Mouse (Mus musculus) E14TG2a.4 (cell line): ENCODE measurements around the gene Slc22a23.

Source experiments
- H3K27me3 ChIP-seq: 2 replicates; pipeline ENCODE4 v1.6.1; 2014; ENCODE audit warnings: low read length, control low read depth; ENCODE audit not compliant: insufficient read depth
- H3K36me3 ChIP-seq: 2 replicates; pipeline ENCODE4 v1.6.1; 2014; ENCODE audit warnings: low read length, control low read depth; ENCODE audit not compliant: insufficient read depth
- H3K4me1 ChIP-seq: replicated peaks from 2 replicates; pipeline ENCODE4 v1.6.1; 2014; ENCODE audit warnings: low read depth, low read length, control low read depth
- H3K4me3 ChIP-seq: replicated peaks from 2 replicates; pipeline ENCODE4 v1.5.1; 2014; ENCODE audit warnings: mild to moderate bottlenecking, low read length
- H3K9me3 ChIP-seq: 2 replicates; pipeline ENCODE4 v1.6.1; 2014; ENCODE audit warnings: low read length, control low read depth
- CTCF ChIP-seq: conservative IDR thresholded peaks from 2 replicates; pipeline ENCODE4 v1.5.1; 2014; ENCODE audit warnings: low read length
- NANOG ChIP-seq: IDR thresholded peaks from 2 replicates; pipeline ENCODE4 v1.6.1; 2014; ENCODE audit warnings: borderline replicate concordance, low read length, mixed read lengths
- POU5F1 ChIP-seq: IDR thresholded peaks from 2 replicates; pipeline ENCODE4 v1.6.1; 2014; ENCODE audit warnings: low read length, borderline replicate concordance

Slc22a23 gene

DNA sequence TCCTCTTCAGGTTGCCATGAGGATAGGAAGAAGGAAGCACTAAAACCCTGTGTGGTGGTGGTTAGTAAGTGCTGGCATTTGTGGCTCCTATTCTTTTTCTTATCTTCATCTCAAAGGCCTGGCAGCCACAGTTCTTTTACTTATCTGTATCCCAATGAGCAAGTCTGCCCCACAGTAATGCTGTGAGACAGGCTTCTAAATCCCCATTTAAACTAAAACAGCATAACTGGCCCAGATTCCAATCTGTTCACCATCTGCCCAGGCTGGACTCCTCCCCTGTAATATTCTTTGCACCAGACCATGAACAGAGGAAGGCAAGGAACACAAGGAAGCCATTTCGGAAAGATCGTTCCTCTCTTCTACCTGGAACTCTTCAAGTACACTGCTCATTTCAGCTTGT, 70.6 kb downstream of the Slc22a23 start:
- TF ChIP-seq CTCF = no peak
- TF ChIP-seq NANOG = no peak
- no peak for TF ChIP-seq POU5F1
- no peak overlapping the region for H3K4me3 ChIP-seq
- H3K36me3 ChIP-seq = no peaks in the 10 kb centered on the region
- no peaks in the 10 kb centered on the region for H3K27me3 ChIP-seq
- no peaks in the 10 kb centered on the region for H3K4me1 ChIP-seq
- no peaks in the 10 kb centered on the region for H3K9me3 ChIP-seq

DNA sequence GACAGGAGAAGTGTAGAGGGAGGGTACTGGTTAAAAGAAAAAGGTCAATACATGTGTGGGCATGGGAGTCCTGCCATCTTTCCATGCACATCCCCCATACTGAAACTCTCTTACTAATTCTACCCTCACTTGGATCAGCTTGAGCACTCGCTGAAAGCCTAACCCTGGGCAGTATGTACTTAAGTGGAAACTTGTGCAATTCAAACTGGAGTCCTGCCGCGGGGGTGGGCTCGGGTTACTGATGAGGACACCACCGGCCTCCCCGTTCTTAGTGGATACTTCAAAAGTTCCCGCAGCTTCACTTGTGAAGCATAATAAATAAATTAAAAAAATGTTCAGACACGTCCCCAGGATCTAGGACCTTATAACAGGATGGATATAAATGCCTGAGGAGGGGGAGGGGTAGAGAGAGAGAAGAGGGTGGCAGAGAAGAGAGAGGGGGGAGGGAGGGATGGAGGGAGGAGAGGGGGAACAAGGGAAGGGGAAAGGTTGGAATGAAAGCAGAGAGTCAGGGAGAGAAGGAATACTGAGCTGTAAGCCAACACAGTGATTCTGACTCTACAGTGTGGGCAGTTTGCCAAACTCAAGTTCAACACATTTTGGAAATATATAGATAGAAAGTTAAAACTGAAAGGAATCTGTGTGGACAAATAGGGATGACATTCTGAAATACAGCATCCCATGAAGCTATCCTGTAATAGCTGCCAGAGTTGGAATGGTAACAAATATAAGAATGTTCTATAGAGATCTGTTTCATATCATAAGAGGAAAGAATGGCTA, 72.5 kb downstream of the Slc22a23 start:
- H3K9me3 ChIP-seq = no peaks in the 10 kb centered on the region
- TF ChIP-seq POU5F1 (no peak), NANOG (no peak), CTCF (no peak)
- H3K36me3 ChIP-seq = no peaks in the 10 kb centered on the region
- H3K4me3 ChIP-seq = no peak overlapping the region
- no peaks in the 10 kb centered on the region for H3K4me1 ChIP-seq
- H3K27me3 ChIP-seq = no peaks in the 10 kb centered on the region

DNA sequence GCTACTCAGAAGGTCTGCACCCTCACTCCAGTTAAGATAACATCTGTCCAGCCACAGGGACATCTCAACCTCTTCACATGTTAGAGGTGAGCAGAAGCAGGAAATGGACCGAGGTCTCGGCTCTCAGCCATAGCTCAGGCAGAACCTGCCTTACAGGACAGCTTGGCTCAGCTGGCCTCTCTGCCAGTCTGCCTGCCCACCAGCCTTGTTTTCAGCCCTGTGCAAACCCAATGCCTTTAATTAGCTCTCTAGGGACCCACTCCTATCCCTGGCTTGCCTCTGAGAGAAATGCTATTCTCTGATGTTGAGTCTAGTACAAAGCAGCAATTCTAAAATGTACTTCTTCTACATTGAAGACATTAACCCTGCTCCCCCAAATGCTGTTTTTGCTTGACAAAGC, 73.3 kb downstream of the Slc22a23 start:
- TF ChIP-seq NANOG = no peak
- TF ChIP-seq POU5F1 = no peak
- no peak for TF ChIP-seq CTCF

DNA sequence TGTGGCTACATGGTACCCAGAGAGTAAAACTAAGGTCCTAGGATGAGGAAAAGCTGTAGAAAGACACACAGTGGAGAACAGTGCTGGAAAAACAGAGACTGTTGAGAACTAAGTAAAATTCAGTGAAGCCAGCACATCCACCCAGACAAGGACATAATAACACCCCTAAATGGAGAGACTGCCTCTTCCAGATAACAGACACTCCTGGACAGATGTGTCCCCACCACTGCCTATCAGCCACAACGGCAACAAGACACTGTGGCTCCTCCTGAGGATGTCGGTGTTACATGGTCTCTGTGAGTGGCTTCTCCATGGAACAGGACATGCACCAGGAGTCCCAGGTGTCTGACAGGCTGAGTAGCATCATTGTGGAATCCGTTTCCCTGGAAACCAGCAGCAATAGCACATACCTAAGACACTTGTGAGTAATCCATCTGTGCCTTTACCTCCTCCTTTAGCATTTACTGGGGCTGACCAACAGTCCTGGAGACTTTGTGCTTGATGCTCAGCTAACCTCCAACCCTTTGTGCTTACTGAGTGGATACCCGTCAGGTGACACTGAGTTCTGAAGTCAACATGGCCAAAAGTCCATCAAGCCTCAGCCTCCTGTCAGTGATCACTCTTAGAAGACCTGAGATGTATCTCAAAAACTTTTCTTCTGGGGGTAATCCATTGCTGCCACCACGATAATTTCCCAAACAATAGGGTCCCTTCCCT, 73.9 kb downstream of the Slc22a23 start:
- TF ChIP-seq POU5F1 (no peak), CTCF (no peak), NANOG (no peak)
- H3K36me3 ChIP-seq = no peaks in the 10 kb centered on the region
- H3K4me3 ChIP-seq = no peak overlapping the region
- no peaks in the 10 kb centered on the region for H3K4me1 ChIP-seq
- H3K27me3 ChIP-seq = no peaks in the 10 kb centered on the region
- H3K9me3 ChIP-seq = no peaks in the 10 kb centered on the region

More for the DNA sequence above, 73.3 kb downstream of the Slc22a23 start:
- Histone ChIP-seq H3K9me3 (no peaks in the 10 kb centered on the region), H3K4me3 (no peak overlapping the region), H3K27me3 (no peaks in the 10 kb centered on the region), H3K4me1 (no peaks in the 10 kb centered on the region), H3K36me3 (no peaks in the 10 kb centered on the region)

DNA sequence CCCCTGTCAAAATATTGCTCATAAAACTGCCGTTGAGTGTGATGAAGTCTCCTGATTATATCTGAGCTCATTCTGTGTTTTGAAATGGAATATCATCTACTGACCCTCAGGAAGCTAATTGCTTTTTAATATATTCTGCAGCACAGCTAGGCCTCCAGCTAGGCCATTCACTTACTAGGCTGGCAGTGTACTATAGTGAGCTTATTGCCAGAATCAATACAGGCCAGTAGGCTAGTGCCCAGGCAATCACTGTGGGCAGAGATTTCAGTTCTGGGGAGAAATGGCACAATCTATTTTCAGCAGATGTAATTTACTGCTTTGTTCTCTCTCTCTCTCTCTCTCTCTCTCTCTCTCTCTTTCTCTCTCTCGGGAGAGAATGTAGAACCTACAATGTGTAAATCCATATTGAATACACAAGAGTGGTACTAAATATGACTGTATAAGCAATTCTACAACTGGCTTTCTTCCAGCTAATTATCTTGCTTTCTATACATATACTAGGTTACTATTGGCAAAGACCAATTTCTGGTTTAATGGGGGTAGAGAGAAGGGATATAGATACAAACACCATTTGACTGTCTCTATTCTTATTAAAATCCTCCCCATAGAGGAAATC, 75.5 kb downstream of the Slc22a23 start:
- H3K27me3 ChIP-seq = no peaks in the 10 kb centered on the region
- H3K9me3 ChIP-seq = no peaks in the 10 kb centered on the region
- TF ChIP-seq CTCF = no peak
- TF ChIP-seq NANOG = no peak
- no peak for TF ChIP-seq POU5F1
- no peak overlapping the region for H3K4me3 ChIP-seq
- H3K4me1 ChIP-seq = no peaks in the 10 kb centered on the region
- no peaks in the 10 kb centered on the region for H3K36me3 ChIP-seq

DNA sequence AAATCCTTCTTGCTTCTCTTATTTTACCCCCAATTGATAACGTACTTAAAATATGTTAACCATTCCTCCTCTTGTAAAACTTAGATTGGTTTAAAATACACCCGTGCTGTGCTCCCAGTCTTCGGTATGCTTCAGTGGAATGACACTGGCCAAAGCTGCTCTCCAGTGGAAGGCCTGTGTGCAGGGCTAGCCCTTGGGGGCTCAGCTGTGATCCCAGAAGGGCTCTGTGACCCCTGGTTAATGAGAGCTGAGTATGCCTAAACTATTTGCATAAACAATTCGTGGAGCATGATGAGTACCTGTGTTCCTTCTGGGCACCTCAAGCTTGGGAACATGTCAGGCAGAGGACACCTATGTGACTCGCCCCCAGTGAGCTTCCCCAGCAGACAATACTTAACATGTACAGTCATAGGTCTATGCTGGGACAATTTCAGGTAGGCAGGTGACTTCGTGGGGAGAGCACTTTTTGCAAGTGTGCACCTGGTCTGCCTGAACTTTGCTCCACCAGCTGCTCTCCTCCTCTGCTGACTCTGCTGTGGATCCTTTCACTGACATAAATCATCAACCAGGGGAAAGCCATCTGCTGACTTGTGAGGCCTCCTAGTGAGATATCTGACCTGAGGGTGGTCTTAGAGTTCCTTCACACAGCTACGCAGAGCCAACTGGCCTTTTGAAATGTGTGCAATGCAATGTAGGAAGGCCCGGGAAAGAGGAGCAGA, 77.9 kb downstream of the Slc22a23 start:
- Histone ChIP-seq H3K27me3 (no peaks in the 10 kb centered on the region), H3K36me3 (no peaks in the 10 kb centered on the region), H3K4me3 (no peak overlapping the region), H3K9me3 (no peaks in the 10 kb centered on the region), H3K4me1 (no peaks in the 10 kb centered on the region)
- TF ChIP-seq POU5F1 (no peak), CTCF (no peak), NANOG (no peak)

DNA sequence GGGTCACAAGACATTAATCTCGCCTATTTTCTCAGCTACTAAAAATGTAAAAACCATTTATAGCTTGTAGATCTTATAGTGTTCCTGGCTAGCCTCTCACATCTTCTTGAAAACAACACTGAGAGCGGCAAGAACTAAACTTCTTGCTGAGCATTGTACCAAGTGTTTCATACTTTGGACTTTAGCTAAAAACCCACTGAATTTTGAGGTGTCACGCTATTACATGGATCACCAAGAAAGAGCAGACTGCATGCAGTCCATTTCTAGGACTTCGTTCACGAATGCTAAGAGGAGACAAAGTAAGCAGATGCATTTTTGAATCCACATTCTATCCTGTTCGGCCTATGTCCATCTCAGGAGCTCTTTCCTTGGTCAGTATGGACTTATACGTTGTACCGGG, 78.9 kb downstream of the Slc22a23 start:
- TF ChIP-seq CTCF = no peak
- no peak for TF ChIP-seq POU5F1
- no peak for TF ChIP-seq NANOG

DNA sequence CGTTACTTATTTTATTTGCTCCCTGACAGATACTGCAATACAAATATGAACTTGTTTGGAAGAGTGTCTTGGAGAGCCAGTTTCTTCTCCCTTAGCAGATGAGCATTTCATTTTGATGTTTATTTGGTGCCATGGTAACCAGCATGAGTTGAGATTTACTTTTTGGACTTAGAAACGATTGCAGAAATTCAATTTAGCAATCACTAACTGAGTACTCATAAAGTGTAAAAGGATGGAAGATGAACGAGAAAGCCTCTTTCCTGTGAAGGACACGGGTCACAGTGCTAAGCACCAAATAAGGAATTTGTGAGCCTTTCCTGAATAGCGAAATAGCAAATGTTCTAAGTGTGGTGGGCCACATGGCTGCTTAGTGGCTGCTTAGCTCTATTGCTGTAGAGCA, 79.4 kb downstream of the Slc22a23 start:
- no peaks in the 10 kb centered on the region for H3K9me3 ChIP-seq
- H3K4me3 ChIP-seq = no peak overlapping the region
- no peaks in the 10 kb centered on the region for H3K36me3 ChIP-seq
- TF ChIP-seq POU5F1 (no peak), CTCF (no peak), NANOG (no peak)
- H3K27me3 ChIP-seq = no peaks in the 10 kb centered on the region
- no peaks in the 10 kb centered on the region for H3K4me1 ChIP-seq

More for the DNA sequence above, 78.9 kb downstream of the Slc22a23 start:
- H3K4me3 ChIP-seq = no peak overlapping the region
- no peaks in the 10 kb centered on the region for H3K27me3 ChIP-seq
- no peaks in the 10 kb centered on the region for H3K9me3 ChIP-seq
- no peaks in the 10 kb centered on the region for H3K4me1 ChIP-seq
- no peaks in the 10 kb centered on the region for H3K36me3 ChIP-seq
